Mouse (Mus musculus): ENCODE results near the gene Plod2. TPM values are rescaled to one million over a fixed set of nuclear protein-coding genes. Genes with fewer than 3 reads are reported as not detected.

Plod2 gene
- 15.7 and 16.3 TPM in 2 replicates for polyA plus RNA-seq (2015; fragmentation: Nextera tagmentation; extraction: Ambion mirVana)

- Histone ChIP-seq H3K36me3 (ENCODE audit: insufficient read depth, low read length) (no peaks in the 10 kb centered on the region), H3K9ac (replicated peaks; ENCODE audit: low read depth) (peak within 1 kb of the TSS; percentile 65), H3K27me3 (replicated peaks; ENCODE audit: insufficient read depth, low read length) (no peaks in the 10 kb centered on the region), H3K9me3 (ENCODE audit: low read length) (no peaks in the 10 kb centered on the region), H3K4me2 (replicated peaks; ENCODE audit: low read depth, low read length) (peak within 1 kb of the TSS; percentile 92), H3K4me1 (ENCODE audit: insufficient read depth, low read depth, low read length) (peaks cover 4% of the 10 kb centered on the region; the same call in 1 of the 2 replicates), H3K27ac (ENCODE audit: low read length) (peak within 1 kb of the TSS; percentile 85), H3K4me3 (ENCODE audit: low read depth, low read length) (peak within 1 kb of the TSS; percentile 75)
- WGBS: 3% methylated on average over 47 of the region's 67 CpGs
- ATAC-seq (peak; percentile 92), DNase-seq (ENCODE audit: low spot score) (peak; percentile 88)
- no peak for TF ChIP-seq CTCF (IDR thresholded peaks at IDR 0.05)
Measured at GRCm38 (mm10) chr9:92541977-92542561, at the start of gene Plod2. Plod2 (plus strand) TSS chr9:92542223.

- WGBS: 35% methylated on average over 12 of the region's 12 CpGs
- no peak overlapping the region for H3K27ac ChIP-seq (ENCODE audit: low read length)
- H3K36me3 ChIP-seq (ENCODE audit: insufficient read depth, low read length): no peaks in the 10 kb centered on the region
- no peaks in the 10 kb centered on the region for H3K4me1 ChIP-seq (ENCODE audit: insufficient read depth, low read depth, low read length)
- H3K27me3 ChIP-seq (replicated peaks; ENCODE audit: insufficient read depth, low read length): no peaks in the 10 kb centered on the region
- DNase-seq (ENCODE audit: low spot score) (peak; percentile 82), ATAC-seq (peak; percentile 55)
- peak; percentile 87 for TF ChIP-seq CTCF (IDR thresholded peaks at IDR 0.05)
- TF ChIP-seq EP300 (IDR thresholded peaks at IDR 0.05): no peak
- H3K9me3 ChIP-seq (ENCODE audit: low read length): no peaks in the 10 kb centered on the region
- H3K4me3 ChIP-seq (ENCODE audit: low read depth, low read length): no peak overlapping the region
- H3K4me2 ChIP-seq (replicated peaks; ENCODE audit: low read depth, low read length): no peak overlapping the region
- no peak overlapping the region for H3K9ac ChIP-seq (replicated peaks; ENCODE audit: low read depth)
Measured at GRCm38 (mm10) chr9:92499710-92500410, 42.2 kb upstream of the Plod2 start.

GRCm38 (mm10) chr9:92504256-92504655 lies 37.8 kb upstream of the Plod2 start:
- Histone ChIP-seq H3K4me3 (ENCODE audit: low read depth, low read length) (no peak overlapping the region), H3K36me3 (ENCODE audit: insufficient read depth, low read length) (no peaks in the 10 kb centered on the region), H3K9me3 (ENCODE audit: low read length) (no peaks in the 10 kb centered on the region), H3K9ac (replicated peaks; ENCODE audit: low read depth) (no peak overlapping the region), H3K4me1 (ENCODE audit: insufficient read depth, low read depth, low read length) (no peaks in the 10 kb centered on the region), H3K27me3 (replicated peaks; ENCODE audit: insufficient read depth, low read length) (no peaks in the 10 kb centered on the region), H3K4me2 (replicated peaks; ENCODE audit: low read depth, low read length) (no peak overlapping the region), H3K27ac (ENCODE audit: low read length) (no peak overlapping the region)
- peak; percentile 6 for DNase-seq (ENCODE audit: low spot score)
- TF ChIP-seq CTCF (IDR thresholded peaks at IDR 0.05): no peak
- TF ChIP-seq EP300 (IDR thresholded peaks at IDR 0.05): no peak
- 22% methylated on average over 3 of the region's 3 CpGs for WGBS
- no peak; the same call in 1 of the 2 replicates for ATAC-seq

- Histone ChIP-seq H3K4me2 (replicated peaks; ENCODE audit: low read depth, low read length) (no peak overlapping the region), H3K9ac (replicated peaks; ENCODE audit: low read depth) (no peak overlapping the region), H3K27ac (ENCODE audit: low read length) (no peak overlapping the region), H3K27me3 (replicated peaks; ENCODE audit: insufficient read depth, low read length) (no peaks in the 10 kb centered on the region), H3K36me3 (ENCODE audit: insufficient read depth, low read length) (no peaks in the 10 kb centered on the region), H3K4me3 (ENCODE audit: low read depth, low read length) (no peak overlapping the region), H3K9me3 (ENCODE audit: low read length) (no peaks in the 10 kb centered on the region), H3K4me1 (ENCODE audit: insufficient read depth, low read depth, low read length) (no peaks in the 10 kb centered on the region)
- ATAC-seq: no peak
- DNase-seq (ENCODE audit: low spot score): peak; percentile 6
- 60% methylated on average over 1 of the region's 1 CpGs for WGBS
- TF ChIP-seq EP300 (IDR thresholded peaks at IDR 0.05): no peak
- TF ChIP-seq CTCF (IDR thresholded peaks at IDR 0.05): no peak
Measured at GRCm38 (mm10) chr9:92504889-92505288, 37.1 kb upstream of the Plod2 start.

- Histone ChIP-seq H3K4me3 (ENCODE audit: low read depth, low read length) (no peak overlapping the region), H3K9me3 (ENCODE audit: low read length) (no peaks in the 10 kb centered on the region), H3K36me3 (ENCODE audit: insufficient read depth, low read length) (no peaks in the 10 kb centered on the region), H3K9ac (replicated peaks; ENCODE audit: low read depth) (no peak overlapping the region), H3K27me3 (replicated peaks; ENCODE audit: insufficient read depth, low read length) (no peaks in the 10 kb centered on the region), H3K4me2 (replicated peaks; ENCODE audit: low read depth, low read length) (no peak overlapping the region), H3K27ac (ENCODE audit: low read length) (no peak overlapping the region), H3K4me1 (ENCODE audit: insufficient read depth, low read depth, low read length) (no peaks in the 10 kb centered on the region)
- no peak for ATAC-seq
- TF ChIP-seq EP300 (IDR thresholded peaks at IDR 0.05) (no peak), CTCF (IDR thresholded peaks at IDR 0.05) (no peak)
- DNase-seq (ENCODE audit: low spot score): no peak
Measured at GRCm38 (mm10) chr9:92511696-92512095, 30.3 kb upstream of the Plod2 start.

GRCm38 (mm10) chr9:92517036-92517435 lies 25.0 kb upstream of the Plod2 start:
- WGBS: 95% methylated on average over 12 of the region's 12 CpGs
- no peak overlapping the region for H3K4me2 ChIP-seq (replicated peaks; ENCODE audit: low read depth, low read length)
- H3K36me3 ChIP-seq (ENCODE audit: insufficient read depth, low read length): no peaks in the 10 kb centered on the region
- no peaks in the 10 kb centered on the region for H3K27me3 ChIP-seq (replicated peaks; ENCODE audit: insufficient read depth, low read length)
- H3K4me1 ChIP-seq (ENCODE audit: insufficient read depth, low read depth, low read length): no peaks in the 10 kb centered on the region
- no peak overlapping the region for H3K9ac ChIP-seq (replicated peaks; ENCODE audit: low read depth)
- H3K27ac ChIP-seq (ENCODE audit: low read length): no peak overlapping the region
- no peaks in the 10 kb centered on the region for H3K9me3 ChIP-seq (ENCODE audit: low read length)
- DNase-seq (ENCODE audit: low spot score) (no peak), ATAC-seq (no peak)
- TF ChIP-seq EP300 (IDR thresholded peaks at IDR 0.05) (no peak), CTCF (IDR thresholded peaks at IDR 0.05) (no peak)
- no peak overlapping the region for H3K4me3 ChIP-seq (ENCODE audit: low read depth, low read length)

All from lung, postnatal 0 days (tissue).